Mouse (Mus musculus) limb, embryonic 15.5 days (tissue): ENCODE data around the gene Hunk. TPM values are rescaled to one million over a fixed set of nuclear protein-coding genes. Genes with fewer than 3 reads are reported as not detected.

Experiments
- ATAC-seq: fragments of 200-750 bp; cut with Nextera tagmentation; 2 replicates; pipeline ENCODE4 v1.8.0; 2017; ENCODE audit warnings: low read depth, moderate TSS enrichment; ENCODE audit not compliant: insufficient number of reproducible peaks, low FRiP score, low TSS enrichment
- H3K27ac ChIP-seq: fragments of 300-500 bp; sonication (generic); 2 replicates; pipeline ENCODE4 v1.5.1; 2015; ENCODE audit warnings: moderate library complexity, mild to moderate bottlenecking, inconsistent platforms
- H3K27me3 ChIP-seq: fragments of 300-500 bp; sonication (generic); 2 replicates; pipeline ENCODE4 v1.6.1; 2015; ENCODE audit warnings: inconsistent platforms
- H3K36me3 ChIP-seq: fragments of 300-500 bp; sonication (generic); 2 replicates; pipeline ENCODE4 v1.6.1; 2015; ENCODE audit warnings: inconsistent platforms
- H3K4me1 ChIP-seq: fragments of 300-500 bp; sonication (generic); 2 replicates; pipeline ENCODE4 v1.6.1; 2015; ENCODE audit warnings: inconsistent platforms
- H3K4me2 ChIP-seq: fragments of 300-500 bp; sonication (generic); 2 replicates; pipeline ENCODE4 v1.6.1; 2015; ENCODE audit warnings: mild to moderate bottlenecking, inconsistent platforms
- H3K4me3 ChIP-seq: fragments of 300-500 bp; sonication (generic); 2 replicates; pipeline ENCODE4 v1.5.1; 2015; ENCODE audit warnings: mild to moderate bottlenecking, inconsistent platforms
- H3K9ac ChIP-seq: fragments of 300-500 bp; sonication (generic); 2 replicates; pipeline ENCODE4 v1.6.1; 2015; ENCODE audit warnings: inconsistent platforms
- H3K9me3 ChIP-seq: fragments of 300-500 bp; sonication (generic); 2 replicates; pipeline ENCODE4 v1.6.1; 2016; ENCODE audit warnings: inconsistent platforms
- WGBS: fragments of 180-500 bp; shearing (Covaris S2); methylation state at CpG from one replicate; pipeline ENCODE4 v1.1.7; 2015; 5-methylcytosine and 5-hydroxymethylcytosine counted together
- polyA plus RNA-seq: library from polyadenylated mRNA; unstranded; fragments of >200 nt; fragmentation: Nextera tagmentation; extraction: Ambion mirVana; gene quantifications from 2 replicates; pipeline ENCODE4 v1.2.1, GENCODE M21; 2015

Gene Hunk
- polyA plus RNA-seq, 1 experiment from 2014 or later: 12.7 TPM

GRCm38 (mm10) chr16:90544175-90544574, 158.4 kb downstream of the Hunk start:
- H3K9ac ChIP-seq: no peak overlapping the region
- H3K4me1 ChIP-seq: peaks cover 13% of the 10 kb centered on the region
- H3K36me3 ChIP-seq: no peaks in the 10 kb centered on the region
- 27% methylated on average over 9 of the region's 9 CpGs for WGBS
- ATAC-seq: no peak
- H3K27me3 ChIP-seq: no peaks in the 10 kb centered on the region
- no peak overlapping the region for H3K4me2 ChIP-seq
- H3K4me3 ChIP-seq: no peak overlapping the region
- H3K27ac ChIP-seq: no peak overlapping the region
- H3K9me3 ChIP-seq: no peaks in the 10 kb centered on the region

DNA sequence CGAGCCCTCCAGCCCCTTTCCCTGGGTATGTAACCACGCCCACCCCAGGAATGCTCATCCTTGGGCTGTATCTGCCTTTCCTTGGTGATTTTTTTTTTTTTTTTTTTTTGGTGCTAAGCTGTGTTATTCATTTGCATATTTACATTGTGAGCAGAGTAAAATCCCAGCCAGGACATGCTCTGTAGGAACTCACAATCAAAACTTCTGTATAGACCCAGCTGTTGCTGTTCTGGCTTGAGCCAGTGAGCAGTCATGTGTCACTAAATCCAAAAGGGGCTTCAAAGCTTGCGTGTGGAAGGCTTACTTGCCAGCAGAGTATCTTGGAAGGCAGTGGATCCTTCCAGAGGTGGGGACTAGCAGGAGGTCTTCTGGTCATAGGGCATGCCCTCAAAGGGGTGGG, 159.7 kb downstream of the Hunk start:
- WGBS: 34% methylated on average over 3 of the region's 3 CpGs
- no peaks in the 10 kb centered on the region for H3K9me3 ChIP-seq
- H3K27ac ChIP-seq: peak overlapping the region; percentile 60; the same call in 1 of the 2 replicates
- no peak overlapping the region for H3K4me2 ChIP-seq
- no peak for ATAC-seq
- H3K4me1 ChIP-seq: peaks cover 13% of the 10 kb centered on the region
- H3K27me3 ChIP-seq: no peaks in the 10 kb centered on the region
- H3K9ac ChIP-seq: no peak overlapping the region
- no peaks in the 10 kb centered on the region for H3K36me3 ChIP-seq
- H3K4me3 ChIP-seq: no peak overlapping the region

DNA sequence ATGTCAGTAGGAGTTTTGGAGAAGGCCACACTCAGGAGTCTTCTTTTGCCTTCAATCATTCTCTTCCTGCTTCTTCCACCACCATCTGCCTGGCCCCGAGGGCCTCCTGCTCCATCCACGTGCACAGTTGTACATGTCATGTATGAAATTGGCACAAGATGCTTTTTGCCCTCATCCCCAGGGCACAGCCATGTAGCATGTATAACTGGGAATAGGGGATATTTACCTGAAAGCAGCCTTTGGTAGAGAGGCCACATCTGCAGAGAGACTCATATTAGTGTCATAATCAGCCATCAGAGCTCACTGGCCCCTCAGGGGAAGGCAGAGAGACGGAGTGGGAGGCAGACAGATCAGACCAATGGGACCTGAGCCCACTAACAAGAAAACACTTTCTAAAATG, 160.8 kb downstream of the Hunk start:
- no peaks in the 10 kb centered on the region for H3K36me3 ChIP-seq
- H3K4me1 ChIP-seq: peaks cover 13% of the 10 kb centered on the region
- no peaks in the 10 kb centered on the region for H3K9me3 ChIP-seq
- H3K27me3 ChIP-seq: no peaks in the 10 kb centered on the region
- H3K27ac ChIP-seq: no peak overlapping the region
- 79% methylated on average over 3 of the region's 3 CpGs for WGBS
- no peak for ATAC-seq
- no peak overlapping the region for H3K4me2 ChIP-seq
- no peak overlapping the region for H3K9ac ChIP-seq
- H3K4me3 ChIP-seq: no peak overlapping the region

DNA sequence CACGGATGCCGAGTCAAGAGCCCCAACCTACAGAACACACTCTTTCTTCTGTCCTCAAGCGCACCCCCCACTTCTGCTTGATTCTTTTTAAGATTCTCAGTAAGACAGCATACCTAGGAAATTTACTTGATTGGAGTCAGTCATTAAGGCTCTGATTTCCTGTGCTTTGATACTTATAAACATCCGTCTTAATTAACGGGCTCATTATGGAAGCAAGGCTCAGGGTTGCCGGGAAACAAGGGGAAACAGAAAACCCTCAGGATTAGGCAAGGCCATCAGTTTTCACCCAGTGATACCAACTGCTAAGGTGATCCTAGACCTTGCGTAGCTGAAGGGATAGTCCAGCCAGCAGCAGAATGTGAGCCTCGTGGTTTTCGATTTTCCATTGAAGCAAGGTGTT, 162.2 kb downstream of the Hunk start:
- no peak for ATAC-seq
- H3K9me3 ChIP-seq: no peaks in the 10 kb centered on the region
- H3K36me3 ChIP-seq: no peaks in the 10 kb centered on the region
- H3K27ac ChIP-seq: no peak overlapping the region
- H3K4me1 ChIP-seq: peaks cover 13% of the 10 kb centered on the region
- H3K4me3 ChIP-seq: no peak overlapping the region
- 53% methylated on average over 9 of the region's 9 CpGs for WGBS
- H3K4me2 ChIP-seq: no peak overlapping the region
- H3K27me3 ChIP-seq: no peaks in the 10 kb centered on the region
- H3K9ac ChIP-seq: no peak overlapping the region

Other genes with a start within 250 kb of the Hunk start
- 37.1 and 51.8 TPM in 2 replicates for gene Tiam1, start 242.2 kb upstream of the Hunk start, polyA plus RNA-seq
- 830 and 861 TPM in 2 replicates for gene Sod1, start 165.3 kb upstream of the Hunk start, polyA plus RNA-seq
- 21.8 and 23.4 TPM in 2 replicates for gene Scaf4, start 101.5 kb upstream of the Hunk start, polyA plus RNA-seq